Comparison of ENCODE assay signal across 26 mouse cellular contexts in genomic region chr6:90748976-90749375, GRCm38 (mm10).
DNase-seq lines count a peak whose midpoint lies in the region; ATAC-seq and TF ChIP-seq lines count a peak whose summit lies in the region.
"Had no signal": no experiment of that assay in that cellular context is flagged by ENCODE, and none has a peak within 500 bp of the region (broad histone marks: within the 10 kb centered on the region; RNA-seq: fewer than 3 reads in every experiment).

No protein-coding gene starts in this region.

- no peak for TF ChIP-seq EP300 in liver, postnatal 0 days (IDR thresholded peaks at IDR 0.05; ENCODE audit: low read depth)

- peaks cover 44% of the 10 kb centered on the region for H3K4me1 ChIP-seq in liver, embryonic 11.5 days (replicated peaks; ENCODE audit: control insufficient read depth, insufficient read depth, low read length)
- peaks cover 61% of the 10 kb centered on the region for H3K4me1 ChIP-seq in liver, postnatal 0 days (ENCODE audit: insufficient read depth)
- peaks cover 85% of the 10 kb centered on the region for H3K4me1 ChIP-seq in liver, embryonic 13.5 days (replicated peaks)
- peaks cover 52% of the 10 kb centered on the region for H3K4me1 ChIP-seq in liver, embryonic 16.5 days (ENCODE audit: control insufficient read depth, low read depth, low read length)
- H3K4me1 ChIP-seq in midbrain, embryonic 16.5 days (ENCODE audit: control insufficient read depth, insufficient read depth, low read length) = peaks cover 9% of the 10 kb centered on the region; the same call in 1 of the 2 replicates
- H3K4me1 ChIP-seq: hindbrain, embryonic 12.5 days had no signal

- H3K27ac ChIP-seq in liver, embryonic 11.5 days (ENCODE audit: low read depth, low read length) = no peak overlapping the region
- H3K27ac ChIP-seq in liver, postnatal 0 days (ENCODE audit: low read depth) = no peak overlapping the region
- peak overlapping the region; percentile 76 for H3K27ac ChIP-seq in liver, embryonic 13.5 days
- peak overlapping the region; percentile 3; the same call in 1 of the 2 replicates for H3K27ac ChIP-seq in liver, embryonic 16.5 days (ENCODE audit: low read length)
- no peak overlapping the region for H3K27ac ChIP-seq in midbrain, embryonic 16.5 days (ENCODE audit: low read length)
- H3K27ac ChIP-seq: embryonic facial prominence, embryonic 10.5 days; embryonic facial prominence, embryonic 13.5 days; forebrain, embryonic 12.5 days; forebrain, embryonic 15.5 days; hindbrain, embryonic 12.5 days; hindbrain, embryonic 15.5 days had no signal

- no peak overlapping the region for H3K9ac ChIP-seq in liver, embryonic 11.5 days (ENCODE audit: low read depth, low read length)
- no peak overlapping the region for H3K9ac ChIP-seq in liver, postnatal 0 days (replicated peaks)
- 0 out of 2 replicates have a peak overlapping the region, but pooled peaks have one; percentile 39 for H3K9ac ChIP-seq in liver, embryonic 13.5 days
- no peak overlapping the region for H3K9ac ChIP-seq in liver, embryonic 16.5 days (ENCODE audit: low read depth, low read length)
- H3K9ac ChIP-seq in midbrain, embryonic 16.5 days (ENCODE audit: low read depth, low read length) = no peak overlapping the region
- H3K9ac ChIP-seq: embryonic facial prominence, embryonic 13.5 days; forebrain, embryonic 12.5 days; forebrain, embryonic 15.5 days; hindbrain, embryonic 12.5 days; hindbrain, embryonic 15.5 days had no signal

- no peaks in the 10 kb centered on the region for H3K36me3 ChIP-seq in liver, embryonic 11.5 days (ENCODE audit: control insufficient read depth, insufficient read depth, low read length)
- no peaks in the 10 kb centered on the region for H3K36me3 ChIP-seq in liver, postnatal 0 days (replicated peaks; ENCODE audit: insufficient read depth, low read length)
- no peaks in the 10 kb centered on the region for H3K36me3 ChIP-seq in liver, embryonic 13.5 days
- no peaks in the 10 kb centered on the region for H3K36me3 ChIP-seq in liver, embryonic 16.5 days (ENCODE audit: control insufficient read depth, insufficient read depth)
- no peaks in the 10 kb centered on the region for H3K36me3 ChIP-seq in midbrain, embryonic 16.5 days (ENCODE audit: control insufficient read depth, insufficient read depth, low read length)
- H3K36me3 ChIP-seq: embryonic facial prominence, embryonic 10.5 days; embryonic facial prominence, embryonic 13.5 days; forebrain, embryonic 15.5 days; G1E; hindbrain, embryonic 12.5 days; hindbrain, embryonic 15.5 days had no signal

- TF ChIP-seq CTCF in liver, postnatal 0 days (IDR thresholded peaks at IDR 0.05; ENCODE audit: low read depth) = no peak

- DNase-seq in liver, embryonic 11.5 days (ENCODE audit: low spot score) = no peak
- DNase-seq in liver, postnatal 0 days = no peak
- DNase-seq in liver, embryonic 13.5 days = no peak
- no peak for DNase-seq in urinary bladder, postnatal 14 days (ENCODE audit: low spot score)
- DNase-seq in kidney, postnatal 14 days = no peak
- DNase-seq: adrenal gland, adult 2 months; adrenal gland, postnatal 14 days; B cell, adult 2 months; cerebellum, adult 11 months; cerebellum, adult 2 months; cerebellum, postnatal 10 days; cerebellum, postnatal 36 days; embryo, embryonic 11 days; gastrocnemius, postnatal 14 days had no signal

- H3K4me3 ChIP-seq in liver, embryonic 11.5 days (ENCODE audit: low read depth, low read length) = no peak overlapping the region
- no peak overlapping the region for H3K4me3 ChIP-seq in liver, postnatal 0 days (ENCODE audit: low read depth, low read length)
- no peak overlapping the region for H3K4me3 ChIP-seq in liver, embryonic 13.5 days (replicated peaks)
- H3K4me3 ChIP-seq in liver, embryonic 16.5 days (ENCODE audit: low read depth, low read length) = no peak overlapping the region
- H3K4me3 ChIP-seq in midbrain, embryonic 16.5 days (ENCODE audit: low read depth, low read length) = no peak overlapping the region
- H3K4me3 ChIP-seq: embryonic facial prominence, embryonic 10.5 days; embryonic facial prominence, embryonic 13.5 days; erythroblast, embryonic 14.5 days; forebrain, embryonic 12.5 days; forebrain, embryonic 15.5 days; hindbrain, embryonic 12.5 days; hindbrain, embryonic 15.5 days had no signal

- H3K4me2 ChIP-seq in liver, embryonic 11.5 days = no peak overlapping the region
- H3K4me2 ChIP-seq in liver, postnatal 0 days (ENCODE audit: low read depth, low read length) = no peak overlapping the region
- H3K4me2 ChIP-seq in liver, embryonic 13.5 days = peak overlapping the region; percentile 42; the same call in 1 of the 2 replicates
- no peak overlapping the region for H3K4me2 ChIP-seq in liver, embryonic 16.5 days (ENCODE audit: low read depth, low read length)
- H3K4me2 ChIP-seq in midbrain, embryonic 16.5 days (ENCODE audit: low read length) = no peak overlapping the region
- H3K4me2 ChIP-seq: embryonic facial prominence, embryonic 13.5 days; forebrain, embryonic 12.5 days; forebrain, embryonic 15.5 days; heart, embryonic 11.5 days; hindbrain, embryonic 12.5 days; hindbrain, embryonic 15.5 days had no signal

- H3K9me3 ChIP-seq in liver, embryonic 11.5 days (ENCODE audit: control insufficient read depth, low read length) = no peaks in the 10 kb centered on the region
- H3K9me3 ChIP-seq in liver, postnatal 0 days (ENCODE audit: low read length) = no peaks in the 10 kb centered on the region
- H3K9me3 ChIP-seq in liver, embryonic 13.5 days (replicated peaks) = no peaks in the 10 kb centered on the region
- H3K9me3 ChIP-seq in liver, embryonic 16.5 days (replicated peaks; ENCODE audit: control insufficient read depth, low read length) = no peaks in the 10 kb centered on the region
- no peaks in the 10 kb centered on the region for H3K9me3 ChIP-seq in midbrain, embryonic 16.5 days (replicated peaks; ENCODE audit: control insufficient read depth, low read length, poor library complexity, severe bottlenecking)
- H3K9me3 ChIP-seq: embryonic facial prominence, embryonic 10.5 days; embryonic facial prominence, embryonic 13.5 days; forebrain, embryonic 12.5 days; forebrain, embryonic 15.5 days; G1E; hindbrain, embryonic 12.5 days; hindbrain, embryonic 15.5 days had no signal

- no peaks in the 10 kb centered on the region for H3K27me3 ChIP-seq in liver, embryonic 11.5 days (replicated peaks; ENCODE audit: control insufficient read depth, insufficient read depth, low read length)
- no peaks in the 10 kb centered on the region for H3K27me3 ChIP-seq in liver, postnatal 0 days (ENCODE audit: insufficient read depth, low read length)
- H3K27me3 ChIP-seq in liver, embryonic 13.5 days = no peaks in the 10 kb centered on the region
- H3K27me3 ChIP-seq in liver, embryonic 16.5 days (ENCODE audit: control insufficient read depth, insufficient read depth, low read depth, low read length) = no peaks in the 10 kb centered on the region
- no peaks in the 10 kb centered on the region for H3K27me3 ChIP-seq in midbrain, embryonic 16.5 days (ENCODE audit: control insufficient read depth, insufficient read depth, low read depth, low read length)
- H3K27me3 ChIP-seq: CH12.LX; embryonic facial prominence, embryonic 13.5 days; forebrain, embryonic 12.5 days; forebrain, embryonic 15.5 days; hindbrain, embryonic 12.5 days; hindbrain, embryonic 15.5 days had no signal

- ATAC-seq in liver, embryonic 11.5 days (replicated peaks; ENCODE audit: low FRiP score) = peak; percentile 29; the same call in 1 of the 2 replicates
- no peak for ATAC-seq in liver, postnatal 0 days
- no peak for ATAC-seq in liver, embryonic 13.5 days (ENCODE audit: low read depth)
- ATAC-seq in liver, embryonic 16.5 days (ENCODE audit: low read depth) = no peak
- ATAC-seq in midbrain, embryonic 16.5 days = no peak
- ATAC-seq: forebrain, embryonic 15.5 days had no signal

Comparison
In these comparisons a context has a peak if more than half of its experiments do, and no peak if none do; other contexts are left out.
1. H3K27ac ChIP-seq: peak in liver, embryonic 13.5 days (single experiment) and liver, embryonic 16.5 days (single experiment); none in liver, embryonic 11.5 days (single experiment), liver, postnatal 0 days (single experiment) and midbrain, embryonic 16.5 days (single experiment).